Mouse (Mus musculus): ENCODE data around the gene Stk10.
"Not testable (repeated sequence)": the region's sequence is repeated elsewhere in the genome, so short reads cannot be mapped to it uniquely, and the experiment has no call there.

Gene Stk10

DNA sequence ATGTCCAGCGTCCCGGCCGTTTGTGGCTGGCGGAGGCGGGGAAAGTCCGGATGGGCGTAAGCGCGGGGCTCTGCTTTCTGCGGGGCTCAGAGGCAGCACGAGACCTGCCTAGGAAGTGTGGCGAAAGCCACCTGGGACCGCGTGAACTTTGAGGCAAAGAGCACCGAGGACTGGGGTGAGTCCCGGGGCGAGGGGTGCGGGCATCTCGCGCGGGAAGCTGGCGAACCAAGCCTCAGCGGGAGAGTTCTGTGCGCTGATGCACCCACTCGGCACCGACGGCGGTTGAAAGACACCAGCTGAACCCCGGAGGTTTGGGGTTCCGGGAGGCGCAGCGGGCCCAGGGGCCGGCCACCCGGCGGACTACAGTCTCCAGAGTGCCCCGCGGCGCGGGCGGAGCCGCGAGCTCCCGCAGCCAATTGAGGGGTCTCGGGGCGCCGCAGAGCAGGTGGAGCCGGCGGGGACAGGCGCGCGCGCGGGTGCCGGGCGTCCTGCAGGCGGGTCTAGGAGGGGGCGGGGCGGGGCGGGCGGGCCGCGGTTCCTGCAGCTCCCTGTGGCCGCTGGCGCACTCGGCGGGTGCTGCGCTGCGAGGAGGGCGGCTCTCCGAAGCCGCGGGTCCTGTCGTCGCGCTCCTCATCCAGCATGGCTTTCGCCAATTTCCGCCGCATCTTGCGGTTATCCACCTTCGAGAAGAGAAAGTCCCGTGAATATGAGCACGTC, at the start of gene Stk10:
TSS of gene Stk10 (plus strand) at position 541 of the 717 bp plus-strand sequence.
- DNase-seq (ENCODE audit: low read depth, low spot score): peak; percentile 94

- no peak for DNase-seq (ENCODE audit: low read depth, low spot score)
Observed at GRCm38 (mm10) chr11:32485290-32485689, 47.8 kb upstream of the Stk10 start.

GRCm38 (mm10) chr11:32486621-32487020, 46.5 kb upstream of the Stk10 start:
- peak; percentile 33 for DNase-seq (ENCODE audit: low read depth, low spot score)

GRCm38 (mm10) chr11:32487501-32487900, 45.6 kb upstream of the Stk10 start:
- no peak for DNase-seq (ENCODE audit: low read depth, low spot score)

GRCm38 (mm10) chr11:32488344-32488743, 44.8 kb upstream of the Stk10 start:
- no peak for DNase-seq (ENCODE audit: low read depth, low spot score)

DNA sequence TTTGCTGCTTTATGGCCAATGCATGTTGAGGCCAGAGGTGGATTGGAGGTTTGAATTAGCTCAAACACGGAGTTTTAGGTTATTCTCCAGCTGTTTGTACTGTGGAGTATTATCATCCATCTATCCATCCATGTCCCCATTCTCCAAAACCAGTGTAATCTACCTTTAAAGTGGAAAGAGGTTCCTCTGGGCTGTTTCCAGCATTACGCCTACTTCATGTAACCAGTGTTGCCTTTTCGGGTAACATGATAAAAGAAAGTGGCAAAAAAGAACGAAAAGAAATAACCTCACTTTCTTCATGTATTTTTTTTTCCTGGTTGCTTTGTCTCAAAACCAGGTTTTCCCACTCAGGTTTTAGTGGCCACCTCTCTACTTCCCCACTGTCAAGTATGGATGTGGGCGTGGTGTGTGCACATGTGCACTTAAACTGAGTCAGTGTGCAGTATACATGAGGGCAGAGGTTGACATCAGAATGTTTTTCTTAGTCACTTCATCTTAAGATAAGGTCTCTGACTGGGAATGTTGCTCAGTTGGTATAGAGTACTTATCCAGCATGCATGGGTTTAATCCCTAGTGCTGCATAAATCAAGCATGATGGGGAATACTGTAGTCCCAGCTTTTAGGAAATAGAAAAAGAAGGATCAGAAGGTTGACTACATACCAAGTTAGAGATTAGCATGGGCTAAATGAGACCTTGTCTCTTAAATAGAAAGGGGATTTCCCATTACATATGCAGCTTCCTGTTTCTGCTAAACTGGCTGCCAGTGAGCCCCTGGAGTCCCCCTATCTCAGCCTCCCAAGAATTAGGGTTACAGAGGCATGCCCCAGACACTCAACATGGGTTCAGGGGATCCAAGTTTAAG, 44.1 kb upstream of the Stk10 start:
- peak; percentile 60 for DNase-seq (ENCODE audit: low read depth, low spot score)

DNA sequence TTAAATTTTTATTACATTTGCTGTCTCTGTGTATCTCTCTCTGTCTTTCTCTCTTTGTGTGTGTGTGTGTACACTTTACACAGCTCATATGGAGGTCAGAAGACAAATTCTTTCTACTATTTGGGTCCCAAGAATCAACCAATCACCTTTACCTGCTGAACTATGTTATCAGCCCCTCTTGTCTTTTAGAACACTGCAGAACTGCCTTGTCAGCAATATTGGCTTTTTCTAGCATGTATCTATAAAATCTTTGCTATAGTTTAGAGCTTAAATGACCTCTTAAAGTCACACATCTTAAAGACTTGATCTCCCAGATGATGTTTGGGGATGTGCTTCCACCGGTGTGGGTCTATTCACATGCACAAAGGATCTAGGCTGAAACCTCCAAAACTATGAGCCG, 42.0 kb upstream of the Stk10 start:
- DNase-seq (ENCODE audit: low read depth, low spot score): no peak

- DNase-seq (ENCODE audit: low read depth, low spot score): no peak
Observed at GRCm38 (mm10) chr11:32493312-32493711, 39.8 kb upstream of the Stk10 start.

- no peak for DNase-seq (ENCODE audit: low read depth, low spot score)
Observed at GRCm38 (mm10) chr11:32495283-32495682, 37.8 kb upstream of the Stk10 start.

- no peak for DNase-seq (ENCODE audit: low read depth, low spot score)
Observed at GRCm38 (mm10) chr11:32498757-32499535, 34.2 kb upstream of the Stk10 start.

- no peak for DNase-seq (ENCODE audit: low read depth, low spot score)
Observed at GRCm38 (mm10) chr11:32499931-32500330, 33.2 kb upstream of the Stk10 start.

- no peak for DNase-seq (ENCODE audit: low read depth, low spot score)
Observed at GRCm38 (mm10) chr11:32503711-32504110, 29.4 kb upstream of the Stk10 start.

- DNase-seq (ENCODE audit: low read depth, low spot score): no peak
Observed at GRCm38 (mm10) chr11:32505091-32505739, 27.9 kb upstream of the Stk10 start.

GRCm38 (mm10) chr11:32510930-32511329, 22.2 kb upstream of the Stk10 start:
- DNase-seq (ENCODE audit: low read depth, low spot score): peak; percentile 24

- DNase-seq (ENCODE audit: low read depth, low spot score): not testable (repeated sequence)
Observed at GRCm38 (mm10) chr11:32514853-32515252, 18.3 kb upstream of the Stk10 start.

DNA sequence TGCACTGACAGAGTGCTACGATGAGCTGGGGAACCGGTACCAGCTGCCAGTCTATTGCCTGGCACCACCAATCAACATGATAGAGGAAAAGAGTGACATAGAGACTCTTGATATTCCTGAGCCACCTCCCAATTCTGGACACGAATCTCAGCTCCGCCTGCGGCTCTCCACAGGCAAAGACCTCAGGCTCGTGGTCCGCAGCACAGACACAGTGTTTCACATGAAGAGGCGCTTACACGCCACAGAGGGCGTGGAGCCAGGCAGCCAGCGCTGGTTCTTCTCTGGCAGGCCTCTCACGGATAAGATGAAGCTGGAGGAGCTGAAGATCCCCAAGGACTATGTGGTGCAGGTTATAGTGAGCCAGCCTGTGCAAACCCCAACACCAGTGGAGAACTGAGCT, 17.0 kb upstream of the Stk10 start:
- no peak for DNase-seq (ENCODE audit: low read depth, low spot score)

DNA sequence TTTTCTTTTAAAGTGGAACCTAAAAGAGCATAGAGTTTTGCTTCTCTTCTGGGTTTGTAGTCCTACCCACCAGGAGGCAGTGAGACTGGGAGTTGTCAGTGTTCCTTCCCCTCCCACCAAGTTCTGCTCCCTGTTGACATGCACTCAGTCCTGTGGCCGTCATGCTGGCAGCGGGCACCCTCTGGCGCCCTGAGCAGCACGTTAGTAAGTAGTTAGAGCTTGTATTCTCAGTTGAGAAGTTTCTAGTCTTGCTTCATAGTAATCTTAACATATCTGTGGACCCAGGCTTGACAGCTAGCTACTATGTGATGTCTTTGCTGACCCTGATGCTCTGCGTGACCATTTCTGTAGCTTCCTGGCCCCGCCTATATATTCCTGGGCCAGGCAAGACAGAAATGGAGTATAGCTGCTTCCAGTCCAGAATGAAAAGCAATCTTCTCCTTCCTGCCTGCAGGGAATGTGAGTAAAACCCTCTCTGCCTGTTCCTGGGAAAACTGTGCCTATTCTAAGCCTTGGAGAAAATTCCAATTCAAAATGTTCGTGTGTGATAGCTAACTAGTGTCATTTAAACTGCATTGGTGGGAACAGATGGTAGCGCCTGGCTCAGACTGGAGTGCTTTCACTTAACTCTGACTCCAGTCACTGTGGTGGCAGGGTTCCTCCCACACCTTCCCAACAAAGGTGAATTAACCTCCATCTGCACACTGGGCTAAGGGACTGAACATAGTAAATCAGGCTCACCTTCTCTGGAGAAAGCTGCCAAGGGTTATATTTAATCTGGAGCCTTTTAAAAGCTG, 16.0 kb upstream of the Stk10 start:
- DNase-seq (ENCODE audit: low read depth, low spot score): no peak

DNA sequence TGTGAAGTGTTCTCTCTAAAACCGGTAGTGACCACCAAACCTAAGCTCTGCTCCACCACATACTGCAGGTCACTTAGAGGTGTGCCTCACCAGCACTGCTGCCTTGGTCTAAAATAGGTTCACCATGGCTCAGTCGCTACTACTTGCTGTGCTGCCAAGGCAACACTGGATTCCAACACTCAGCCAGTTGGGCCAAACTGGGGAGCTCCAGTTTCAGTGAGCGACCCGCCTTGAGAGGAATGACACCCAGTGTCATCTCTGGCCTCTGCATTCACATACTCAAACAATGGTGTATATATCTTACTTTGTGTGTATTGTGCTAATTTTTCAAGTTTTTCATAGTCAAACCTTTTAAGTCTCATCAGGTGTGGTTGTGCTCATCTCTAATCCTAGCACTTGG, 14.3 kb upstream of the Stk10 start:
- no peak for DNase-seq (ENCODE audit: low read depth, low spot score)

- no peak for DNase-seq (ENCODE audit: low read depth, low spot score)
Observed at GRCm38 (mm10) chr11:32519354-32519753, 13.8 kb upstream of the Stk10 start.

DNA sequence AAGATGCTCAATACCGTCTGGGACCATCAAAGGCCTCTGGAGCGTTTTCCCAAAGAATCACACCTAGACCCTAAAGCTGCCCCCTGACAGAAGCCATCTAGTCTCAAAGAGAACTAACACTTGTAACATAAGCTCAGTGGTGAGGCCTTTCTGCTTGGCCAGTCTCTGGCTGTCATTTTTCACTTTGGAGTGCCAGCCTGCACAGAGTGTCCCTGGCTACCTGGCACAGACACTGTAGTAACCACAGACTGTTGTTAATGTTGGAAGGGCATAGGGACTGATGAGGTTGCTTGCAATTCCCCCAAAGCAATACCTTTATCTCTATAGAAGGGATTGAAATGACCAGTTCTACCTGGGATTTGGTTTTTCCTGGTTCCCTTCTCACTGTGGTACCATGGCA, 11.9 kb upstream of the Stk10 start:
- no peak for DNase-seq (ENCODE audit: low read depth, low spot score)

All from CD4-positive helper T cell, adult 2 months (primary cell).